Mouse (Mus musculus) spleen, adult 12 weeks (tissue): ENCODE results near the gene Slc34a3.

Source experiments
- DNase-seq: peaks from one replicate; pipeline ENCODE4 v3.0.0; 2022; ENCODE audit warnings: low spot score

Slc34a3 gene

GRCm38 (mm10) chr2:25224766-25225752, 9.1 kb downstream of the Slc34a3 start:
- peak; percentile 96 for DNase-seq

GRCm38 (mm10) chr2:25224492-25224765, 9.7 kb downstream of the Slc34a3 start, which contains the start of gene Tubb4b:
Gene Tubb4b (minus strand): TSS chr2:25224702.
- DNase-seq = no peak

- peak; percentile 87 for DNase-seq
Measured at GRCm38 (mm10) chr2:25223681-25224491, 10.3 kb downstream of the Slc34a3 start.

- DNase-seq = no peak
Measured at GRCm38 (mm10) chr2:25221331-25221772, 12.8 kb downstream of the Slc34a3 start.

GRCm38 (mm10) chr2:25218445-25218844, 15.7 kb downstream of the Slc34a3 start, which contains the start of gene Fam166a:
Gene Fam166a (plus strand): TSS chr2:25218745.
- DNase-seq = no peak

GRCm38 (mm10) chr2:25217666-25218065, 16.5 kb downstream of the Slc34a3 start:
- no peak for DNase-seq

GRCm38 (mm10) chr2:25214444-25214843, 19.7 kb downstream of the Slc34a3 start, which contains the start of gene Stpg3:
Gene Stpg3 (minus strand): TSS chr2:25214637.
- no peak for DNase-seq

- no peak for DNase-seq
Measured at GRCm38 (mm10) chr2:25213266-25213865, 20.8 kb downstream of the Slc34a3 start.

- DNase-seq = peak; percentile 81
Measured at GRCm38 (mm10) chr2:25211121-25211670, 23.0 kb downstream of the Slc34a3 start, which contains the start of gene Nelfb. Gene Nelfb (minus strand): TSS chr2:25211489.

- peak; percentile 15 for DNase-seq
Measured at GRCm38 (mm10) chr2:25210686-25211085, 23.5 kb downstream of the Slc34a3 start.

- DNase-seq = no peak
Measured at GRCm38 (mm10) chr2:25207593-25207992, 26.6 kb downstream of the Slc34a3 start.

- peak; percentile 29 for DNase-seq
Measured at GRCm38 (mm10) chr2:25203631-25204214, 30.4 kb downstream of the Slc34a3 start.

GRCm38 (mm10) chr2:25200631-25201030, 33.5 kb downstream of the Slc34a3 start:
- DNase-seq = no peak

GRCm38 (mm10) chr2:25197946-25198345, 36.2 kb downstream of the Slc34a3 start:
- no peak for DNase-seq

- DNase-seq = no peak
Measured at GRCm38 (mm10) chr2:25197191-25197590, 37.0 kb downstream of the Slc34a3 start.

GRCm38 (mm10) chr2:25196172-25196954, 37.8 kb downstream of the Slc34a3 start, which contains the start of gene Tor4a:
Gene Tor4a (minus strand): TSS chr2:25196886.
- peak; percentile 71 for DNase-seq

GRCm38 (mm10) chr2:25195211-25196156, 38.7 kb downstream of the Slc34a3 start:
- peak; percentile 64 for DNase-seq

- DNase-seq = no peak
Measured at GRCm38 (mm10) chr2:25194486-25195171, 39.5 kb downstream of the Slc34a3 start.

- DNase-seq = no peak
Measured at GRCm38 (mm10) chr2:25194006-25194405, 40.2 kb downstream of the Slc34a3 start.
